Mouse (Mus musculus) cerebellum, postnatal 14 days (tissue): ENCODE measurements around the gene Adk.
A peak's percentile ranks its signal among the peaks of the same experiment; 100 is the strongest.

ENCODE experiments used
- DNase-seq, 2 experiments: peaks; one replicate each; pipeline ENCODE4 v3.0.0; 2021; ENCODE audit warnings: mixed read lengths in 2 of 2

The Adk gene

DNA sequence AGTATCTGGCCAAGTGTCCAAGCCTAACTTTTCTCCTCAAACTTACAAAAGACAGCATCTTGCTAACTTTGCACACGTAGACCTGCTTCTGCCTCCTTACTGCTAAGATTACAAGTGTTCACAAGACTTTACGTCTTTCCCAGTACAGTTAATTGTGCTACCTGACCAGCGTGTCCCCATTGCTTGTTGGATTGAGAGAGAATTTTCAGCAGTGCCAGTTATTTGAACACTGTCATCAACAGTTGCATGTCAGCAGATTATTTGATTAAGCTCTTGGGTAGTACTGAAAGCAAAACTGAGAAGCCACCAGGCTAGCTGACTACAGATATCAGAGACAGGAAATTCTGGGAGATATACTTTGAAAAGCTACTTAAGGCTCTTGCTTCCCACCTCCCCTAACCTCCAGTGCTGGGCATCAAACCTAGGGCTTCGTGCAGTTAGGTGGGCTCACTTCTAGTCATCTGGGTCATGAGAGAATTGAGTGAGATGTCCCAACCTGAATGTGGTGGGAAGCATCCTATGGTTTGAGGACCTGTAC, 50.4 kb downstream of the Adk start:
- no peak for DNase-seq

DNA sequence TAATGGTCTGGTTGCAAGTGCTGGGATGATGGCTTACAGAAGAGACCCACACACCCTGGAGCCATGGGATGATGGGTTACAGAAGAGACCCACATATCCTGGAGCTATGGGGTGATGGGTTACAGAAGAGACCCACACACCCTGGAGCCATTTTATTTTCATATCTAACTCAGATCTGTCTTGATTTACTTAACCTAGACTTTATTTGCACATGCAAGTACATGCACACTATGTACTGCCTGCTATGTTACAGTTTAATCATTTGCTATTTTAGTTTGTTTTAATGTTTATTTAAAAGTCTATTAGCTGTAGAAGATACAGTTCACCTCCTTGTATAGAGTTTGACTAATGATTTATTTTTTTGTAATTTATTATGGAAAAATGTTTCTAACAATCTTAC, 52.7 kb downstream of the Adk start:
- no peak for DNase-seq

DNA sequence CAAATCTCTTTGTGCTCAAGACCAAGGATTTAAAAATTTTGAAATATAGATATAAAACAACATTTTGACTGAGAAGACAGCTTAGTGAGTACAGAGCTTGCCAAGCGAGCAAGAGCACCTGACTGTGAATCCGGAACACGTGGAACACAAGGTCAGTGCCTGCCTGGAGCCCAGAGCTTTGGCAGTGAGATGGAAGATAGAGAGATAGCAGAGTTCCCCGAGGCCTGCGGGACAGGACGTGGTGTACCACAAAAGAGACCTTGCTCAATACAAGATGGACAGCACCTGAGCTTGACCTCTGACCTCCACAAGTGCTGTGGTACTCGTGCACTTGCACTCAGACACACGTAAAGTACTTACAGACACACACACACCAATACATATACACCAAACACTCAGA, 54.2 kb downstream of the Adk start:
- no peak for DNase-seq

DNA sequence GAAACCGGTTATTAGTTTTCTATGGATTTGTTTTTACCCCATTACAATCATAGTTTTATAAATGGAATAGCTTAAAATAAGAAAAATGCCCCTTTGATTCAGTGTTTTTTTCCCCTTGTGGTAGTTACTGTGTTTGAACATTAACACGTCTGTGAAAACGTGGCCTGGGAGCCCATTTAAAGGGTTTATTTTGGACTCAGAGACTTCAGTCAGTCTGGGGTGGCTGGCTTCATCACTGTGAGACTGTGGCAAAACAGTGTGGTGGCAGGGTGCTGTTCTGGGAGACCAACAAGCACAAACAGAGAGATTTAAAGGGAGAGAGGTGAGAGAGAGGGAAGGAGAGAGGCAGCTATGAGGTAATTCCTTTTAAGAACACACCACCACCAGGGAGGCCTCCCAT, 55.2 kb downstream of the Adk start:
- DNase-seq, result no peak

DNA sequence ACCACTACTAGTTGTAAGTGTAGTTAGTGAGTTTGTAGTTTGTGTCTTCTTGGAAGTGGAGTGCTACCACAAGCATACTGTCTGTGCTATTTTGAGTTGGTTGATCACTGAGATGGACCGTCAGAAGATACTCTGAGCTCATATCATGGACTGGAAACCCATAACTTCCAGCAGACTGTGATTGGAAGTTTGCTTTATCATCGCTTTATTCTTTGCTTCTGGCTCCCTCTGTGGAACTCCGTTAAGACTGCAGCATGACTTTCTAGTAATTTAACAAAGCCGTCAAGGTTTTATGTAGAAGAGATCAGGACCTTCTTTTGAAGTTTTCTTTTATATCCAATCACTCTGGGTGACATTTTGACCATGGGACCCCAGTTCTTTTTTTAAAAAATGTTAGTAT, 58.1 kb downstream of the Adk start:
- DNase-seq, result no peak

DNA sequence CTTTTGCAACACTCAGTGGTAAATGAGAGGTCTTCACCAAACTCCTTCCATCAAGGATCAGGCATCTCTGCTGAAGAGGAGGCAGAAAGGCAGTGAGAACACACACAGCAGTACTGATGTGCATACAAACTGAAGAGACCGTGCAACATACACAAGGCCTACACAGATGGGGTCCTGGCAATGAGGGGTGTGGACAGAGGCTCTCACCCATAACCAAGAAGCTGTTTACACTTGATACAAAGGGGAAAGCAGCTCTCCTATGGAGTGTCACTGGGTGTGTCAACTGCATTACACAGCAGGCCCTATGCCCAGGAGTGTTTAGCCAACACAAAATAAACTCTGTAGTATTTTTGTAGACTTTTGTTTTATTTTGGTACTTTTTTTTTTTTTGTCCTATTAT, 59.1 kb downstream of the Adk start:
- DNase-seq, result no peak

DNA sequence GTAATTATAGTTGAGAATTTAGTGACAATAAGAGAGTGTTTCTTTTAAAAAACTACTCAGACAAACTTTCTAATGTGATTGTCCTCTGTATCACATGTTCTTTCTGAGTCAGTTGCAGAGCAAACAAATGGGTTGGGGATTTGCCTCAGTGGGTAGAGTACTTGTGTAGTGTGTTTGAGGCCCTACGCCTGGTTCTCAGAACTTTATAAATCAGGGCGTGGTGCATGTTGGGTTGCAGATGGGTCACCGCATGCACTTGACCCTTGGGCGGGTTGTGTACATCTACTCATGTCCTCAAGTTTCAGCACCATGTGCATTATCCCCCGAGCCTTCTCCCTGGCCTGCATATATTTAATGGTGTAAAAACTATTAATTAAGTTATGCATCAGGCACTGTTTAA, 59.8 kb downstream of the Adk start:
- DNase-seq, result no peak

DNA sequence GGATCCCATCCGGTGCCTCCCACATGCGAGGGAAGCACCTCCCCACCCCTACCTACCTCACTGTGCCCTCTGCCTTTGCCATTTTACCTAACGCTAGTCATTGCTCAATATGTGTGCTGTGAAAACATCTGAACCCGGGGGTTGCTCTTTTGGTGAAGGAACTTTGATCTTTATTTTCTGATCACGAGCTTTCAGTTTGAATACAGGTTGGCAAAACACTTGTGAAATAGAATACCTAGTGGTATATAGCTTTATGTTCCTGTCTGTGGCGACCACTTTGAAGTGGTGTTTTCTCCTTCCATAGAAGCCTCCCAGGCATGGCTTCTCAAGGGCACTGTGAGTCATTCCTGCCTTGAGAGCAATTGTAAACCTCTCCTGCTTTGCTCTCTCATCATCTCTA, 60.4 kb downstream of the Adk start:
- DNase-seq, result no peak

DNA sequence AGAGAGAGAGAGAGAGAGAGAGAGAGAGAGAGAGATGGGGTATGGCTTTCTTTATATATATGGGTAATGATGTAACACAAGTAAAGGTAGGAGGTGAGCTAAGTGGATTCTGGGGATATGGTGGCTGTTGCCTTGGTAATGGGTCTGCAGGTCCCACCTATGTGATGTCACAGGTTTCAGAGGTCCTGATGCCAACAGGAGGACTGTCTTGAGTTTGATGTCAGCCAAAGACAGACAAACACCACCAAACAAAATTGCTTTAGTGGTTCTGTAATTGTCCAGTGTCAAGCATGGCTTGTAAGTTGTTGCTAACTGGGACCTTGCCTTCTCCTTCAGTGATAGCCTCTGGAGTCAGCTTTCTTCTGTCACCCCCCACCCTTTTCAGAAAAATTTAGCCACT, 62.0 kb downstream of the Adk start:
- no peak for DNase-seq

DNA sequence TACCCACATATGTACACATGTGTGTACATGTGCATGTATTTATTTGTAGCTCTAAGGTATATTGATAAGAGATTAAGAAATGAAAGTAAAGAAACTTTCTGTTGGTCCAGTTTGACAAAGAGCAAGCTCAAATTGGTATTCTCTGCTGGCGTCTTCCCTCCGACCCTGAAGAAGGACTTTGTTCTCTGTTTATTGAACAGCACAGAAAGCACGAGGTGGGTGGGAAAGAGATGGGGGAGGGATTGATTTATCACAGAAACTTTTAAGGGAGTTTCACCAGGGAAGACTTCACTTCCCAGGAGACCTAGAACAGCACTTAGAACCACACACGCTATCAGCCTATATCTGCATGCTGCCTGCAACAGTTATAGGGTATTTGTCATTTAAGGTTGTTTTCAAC, 62.9 kb downstream of the Adk start:
- no peak for DNase-seq

DNA sequence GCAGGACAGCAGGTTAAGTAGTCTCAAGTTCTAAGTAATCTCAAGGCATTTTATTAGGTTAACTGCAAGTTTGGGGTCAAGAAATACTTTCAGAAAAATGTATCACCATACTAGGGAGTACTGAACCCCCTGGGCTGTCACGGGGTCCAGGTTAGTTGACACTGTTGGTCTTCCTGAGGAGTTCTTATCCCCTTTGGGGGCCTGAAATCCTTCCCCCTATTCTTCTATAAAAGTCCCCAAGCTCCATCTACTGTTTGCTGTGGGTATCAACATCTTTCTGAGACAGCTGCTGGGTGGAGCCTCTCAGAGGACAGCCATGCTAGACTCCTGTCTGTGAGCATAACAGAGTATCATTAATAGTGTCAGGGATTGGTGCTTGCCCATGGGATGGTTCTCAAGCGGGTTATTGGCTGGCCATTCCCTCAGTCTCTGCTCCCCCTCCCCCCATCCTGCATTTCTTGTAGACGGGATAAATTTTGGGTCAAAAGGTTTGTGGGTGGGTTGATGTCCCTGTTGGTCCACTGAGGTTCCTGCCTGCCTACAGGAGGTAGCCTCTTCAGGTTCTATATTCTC, 63.6 kb downstream of the Adk start:
- DNase-seq, result peak; percentile 16 to 21

DNA sequence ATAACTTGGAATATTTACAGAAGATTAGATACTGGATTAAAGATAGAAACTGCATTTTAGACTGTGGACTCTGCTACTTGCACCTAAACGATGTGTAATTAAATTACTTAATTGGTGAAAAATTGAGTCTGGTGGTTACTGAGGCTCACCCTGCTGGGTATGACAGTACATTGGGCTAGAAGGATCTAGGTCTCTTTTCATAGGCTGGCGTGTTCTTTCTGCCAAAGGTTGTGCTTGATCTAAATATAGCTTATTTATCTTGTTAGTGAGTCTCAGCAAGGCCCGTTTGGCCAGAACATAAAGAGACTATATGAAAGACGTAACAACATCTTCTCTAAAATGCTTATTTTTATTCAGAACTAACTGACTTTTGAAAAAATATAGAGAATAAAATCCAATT, 65.7 kb downstream of the Adk start:
- no peak for DNase-seq

DNA sequence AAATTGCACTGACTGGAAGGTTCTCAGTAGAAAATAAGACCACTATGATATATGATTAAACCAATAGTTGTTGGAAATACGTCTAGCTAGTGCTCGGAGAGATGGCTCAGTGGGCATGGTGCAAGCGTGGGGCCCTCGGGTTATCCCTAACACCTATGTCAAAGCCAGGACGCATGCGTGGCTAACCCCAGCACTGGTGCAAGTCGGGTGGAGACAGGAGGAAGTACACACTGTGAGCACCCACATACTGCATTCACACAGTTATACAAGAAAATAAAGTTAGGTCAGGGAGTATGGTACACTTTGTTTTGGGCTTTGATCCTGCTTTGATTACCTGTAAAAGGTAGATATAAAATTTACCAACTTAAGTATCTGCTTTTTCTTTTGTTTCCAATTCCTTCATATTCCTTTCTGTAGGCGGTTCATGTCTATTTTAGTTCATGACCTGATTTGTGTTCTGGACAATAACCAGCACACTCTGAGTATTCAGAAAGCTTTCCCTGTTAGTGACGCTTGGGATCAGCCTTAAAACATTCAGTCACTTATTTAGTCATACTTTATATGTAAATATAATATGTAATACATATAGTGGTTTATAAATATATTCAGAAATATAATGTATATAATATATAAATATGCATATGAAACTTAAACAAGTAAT, 67.4 kb downstream of the Adk start:
- no peak for DNase-seq

DNA sequence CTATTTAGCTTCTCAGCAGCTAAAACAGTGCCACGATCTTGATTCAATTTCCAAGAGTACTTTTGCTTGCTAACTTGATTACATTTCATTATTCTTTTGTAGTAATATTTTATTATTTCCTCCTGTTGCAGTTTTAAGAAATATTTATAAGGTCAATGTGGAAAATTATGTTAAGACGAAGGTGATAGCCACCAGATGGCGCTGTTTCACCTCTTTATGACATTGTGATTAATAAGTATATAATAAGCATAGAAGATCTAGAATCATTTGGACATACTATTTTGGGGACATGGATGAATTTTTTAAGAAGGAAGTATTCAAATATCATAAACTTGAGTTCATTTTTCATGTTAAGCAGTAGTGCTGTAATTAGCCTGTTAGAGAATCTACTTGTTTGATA, 68.1 kb downstream of the Adk start:
- DNase-seq, result peak; percentile 76 to 82

DNA sequence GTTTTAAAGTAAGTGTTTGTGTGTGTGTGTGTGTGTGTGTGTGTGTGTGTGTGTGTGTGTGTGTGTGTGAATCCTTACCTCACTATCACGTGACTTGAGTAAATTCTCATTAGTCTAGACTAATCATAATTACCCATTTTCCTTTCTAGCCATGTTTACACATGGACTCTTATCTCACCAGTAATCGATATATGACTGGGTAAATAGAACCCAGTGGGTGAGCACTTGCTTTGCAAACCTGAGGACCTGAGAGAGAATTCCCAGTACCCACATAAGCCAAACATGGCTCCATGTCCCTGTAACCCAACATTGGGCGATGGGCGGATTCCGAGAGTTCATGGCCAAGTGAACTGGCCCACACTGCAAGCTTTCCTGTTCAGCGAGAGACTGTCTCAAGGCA, 74.8 kb downstream of the Adk start:
- DNase-seq, result no peak

DNA sequence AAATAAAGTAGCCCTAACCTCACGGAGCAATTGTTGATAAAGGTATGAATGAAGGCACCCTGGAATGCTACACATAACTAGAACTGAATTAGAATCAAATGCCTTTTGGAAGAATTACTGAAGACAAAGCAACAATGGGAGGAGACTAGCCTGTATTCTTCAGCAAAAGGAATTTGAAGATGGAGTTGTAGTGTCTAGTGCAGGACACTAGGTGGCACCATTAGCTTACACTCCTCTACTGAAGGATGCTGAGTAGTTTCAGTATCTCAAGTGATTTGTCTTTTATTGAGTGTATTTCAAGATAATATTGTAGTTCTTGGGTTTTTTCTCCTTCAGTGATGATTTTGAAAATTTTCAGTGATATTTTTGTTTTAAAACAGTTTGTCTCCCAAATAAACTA, 84.5 kb downstream of the Adk start:
- DNase-seq, result peak; percentile 83 to 84

DNA sequence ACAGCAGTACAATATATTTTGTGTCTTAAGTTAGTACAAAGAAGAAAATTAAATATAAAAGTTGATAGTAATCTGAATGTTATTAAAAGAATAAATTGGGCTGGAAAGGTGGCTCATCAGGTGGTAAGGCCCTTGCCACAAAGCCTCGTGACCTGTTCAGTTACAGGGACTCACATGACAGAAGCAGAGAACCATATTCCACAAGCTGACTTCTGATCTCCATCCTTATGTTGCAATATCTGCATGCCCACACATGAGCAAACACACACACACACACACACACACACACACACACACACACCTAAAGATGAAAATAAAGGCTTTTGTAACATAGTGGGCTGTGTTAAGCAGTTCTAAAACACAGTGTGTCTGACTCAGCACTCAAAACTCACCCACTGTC, 90.2 kb downstream of the Adk start:
- no peak for DNase-seq

DNA sequence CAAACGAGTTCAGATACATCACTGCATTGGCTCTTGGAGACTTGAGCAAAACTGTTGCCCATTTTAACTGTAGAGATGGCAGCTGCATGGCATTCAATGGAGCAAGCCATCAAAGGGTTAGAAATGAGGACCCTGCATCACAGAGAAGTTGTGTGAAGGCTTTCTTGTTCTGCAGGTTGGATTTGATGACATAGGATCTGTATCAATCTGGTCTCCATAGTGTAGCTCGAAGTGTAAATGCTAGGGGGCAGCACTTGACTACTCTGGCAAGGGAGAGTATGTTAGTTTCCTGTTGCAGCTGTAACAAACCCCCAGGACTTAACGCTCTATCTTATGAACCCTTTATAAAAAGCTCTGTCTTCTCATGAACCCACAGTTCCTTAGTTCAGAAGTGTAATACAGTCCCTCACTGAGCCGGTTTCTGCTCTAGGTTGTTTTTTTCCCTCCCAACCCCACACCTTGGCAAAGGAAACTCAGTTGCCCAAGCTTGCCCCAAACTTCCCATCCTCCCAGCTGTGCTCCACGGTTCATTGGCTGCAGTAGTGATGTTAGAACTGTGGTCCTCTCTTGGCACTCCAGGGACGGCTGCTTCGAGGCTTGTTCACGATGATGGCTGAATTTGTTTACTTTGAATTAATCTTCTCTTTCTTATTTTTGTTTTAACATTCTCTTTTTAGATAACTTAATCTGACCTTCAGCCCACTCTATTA, 91.2 kb downstream of the Adk start:
- peak; percentile 36 to 55 for DNase-seq

DNA sequence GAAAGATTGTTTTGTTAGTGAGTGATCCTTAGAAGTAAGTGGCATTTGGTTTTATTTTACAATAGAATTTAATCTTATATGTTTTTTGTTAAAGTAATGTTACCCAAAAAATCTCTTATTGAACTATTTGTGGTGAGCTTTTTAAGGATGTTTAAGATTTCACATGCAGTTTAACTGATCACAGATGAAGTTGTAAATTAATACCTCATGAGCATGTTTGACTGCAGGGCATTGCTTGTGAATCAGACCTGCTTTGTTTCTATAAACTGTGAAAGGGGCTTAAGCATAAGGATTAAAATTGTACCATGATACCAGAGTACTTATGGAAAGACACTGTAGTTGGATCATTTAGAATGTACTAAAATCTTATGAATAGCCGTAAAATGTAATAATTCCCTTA, 94.8 kb downstream of the Adk start:
- DNase-seq, result no peak

DNA sequence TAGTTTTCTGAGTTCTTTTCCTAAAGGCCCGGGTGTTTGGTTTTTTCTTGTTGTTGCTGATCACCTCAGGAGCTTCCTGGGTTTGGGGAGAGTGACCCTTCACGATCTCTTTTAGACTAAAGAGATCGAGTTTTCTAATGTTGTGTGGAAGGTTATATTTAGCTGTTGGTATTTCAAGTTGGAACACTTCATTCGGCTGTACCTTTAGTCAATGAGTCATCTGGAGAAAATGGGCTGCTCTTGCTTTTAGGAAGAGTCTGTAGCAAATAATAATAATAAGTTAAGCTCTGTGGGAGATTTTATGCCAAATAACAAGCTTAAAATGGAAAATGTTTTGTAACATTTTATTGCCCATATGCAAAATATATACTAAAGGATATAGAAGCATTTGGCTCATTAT, 97.9 kb downstream of the Adk start:
- no peak for DNase-seq

DNA sequence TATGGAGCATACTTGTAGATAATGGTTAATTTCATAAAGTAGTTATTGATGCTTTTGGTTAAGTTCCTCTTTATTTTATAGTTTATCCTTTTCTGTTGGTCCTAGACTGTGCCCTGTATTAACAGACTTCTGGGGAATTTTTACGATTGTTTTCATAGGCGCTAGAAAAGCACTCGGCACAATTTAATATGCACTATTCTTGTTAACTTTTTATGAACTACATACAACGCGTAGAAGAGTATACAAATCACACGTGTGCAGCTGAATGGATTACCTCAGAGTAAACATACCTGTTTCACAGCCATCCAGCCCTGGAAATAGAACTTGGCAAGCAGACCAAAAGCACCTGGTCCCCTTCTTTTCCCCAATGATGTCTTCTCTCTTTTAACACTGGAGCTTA, 99.7 kb downstream of the Adk start:
- DNase-seq, result no peak

DNA sequence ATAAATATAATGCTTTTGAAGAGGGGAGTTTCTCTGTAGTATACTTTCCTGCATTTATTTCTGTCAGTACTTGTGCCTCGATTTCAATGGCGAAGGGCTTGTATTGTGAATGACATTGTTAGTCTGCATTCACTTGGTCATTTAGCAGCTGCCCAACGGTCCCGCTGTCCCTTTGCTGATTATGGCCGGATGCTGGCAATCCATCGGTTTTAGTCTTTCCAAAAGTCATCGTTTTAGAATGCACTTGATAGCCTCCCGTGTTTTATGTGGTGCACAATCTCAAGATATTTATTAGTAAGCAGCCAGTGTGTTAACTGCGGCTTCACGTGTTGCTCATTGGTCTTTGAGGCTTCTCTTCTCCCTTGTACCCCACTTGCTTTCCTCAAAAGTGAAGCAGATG, 113.3 kb downstream of the Adk start:
- no peak for DNase-seq

DNA sequence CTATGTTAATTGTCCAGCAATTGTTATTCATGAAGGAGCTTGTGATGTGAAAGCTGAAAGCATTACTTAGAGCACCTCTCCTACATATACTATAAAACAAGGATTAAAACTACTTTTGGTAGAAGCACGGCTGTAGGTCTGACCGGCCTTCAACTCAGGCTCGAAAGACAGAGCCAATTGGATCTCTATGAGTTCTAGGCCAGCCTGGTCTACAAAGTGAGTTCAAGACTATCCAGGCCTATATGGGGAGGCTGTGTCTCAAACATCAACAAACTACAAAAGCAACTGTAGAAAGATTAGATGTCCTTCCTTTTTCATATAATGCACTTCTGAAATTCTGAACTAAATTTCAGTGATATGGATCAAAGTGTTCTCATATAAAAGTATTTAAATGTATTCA, 113.7 kb downstream of the Adk start:
- no peak for DNase-seq

DNA sequence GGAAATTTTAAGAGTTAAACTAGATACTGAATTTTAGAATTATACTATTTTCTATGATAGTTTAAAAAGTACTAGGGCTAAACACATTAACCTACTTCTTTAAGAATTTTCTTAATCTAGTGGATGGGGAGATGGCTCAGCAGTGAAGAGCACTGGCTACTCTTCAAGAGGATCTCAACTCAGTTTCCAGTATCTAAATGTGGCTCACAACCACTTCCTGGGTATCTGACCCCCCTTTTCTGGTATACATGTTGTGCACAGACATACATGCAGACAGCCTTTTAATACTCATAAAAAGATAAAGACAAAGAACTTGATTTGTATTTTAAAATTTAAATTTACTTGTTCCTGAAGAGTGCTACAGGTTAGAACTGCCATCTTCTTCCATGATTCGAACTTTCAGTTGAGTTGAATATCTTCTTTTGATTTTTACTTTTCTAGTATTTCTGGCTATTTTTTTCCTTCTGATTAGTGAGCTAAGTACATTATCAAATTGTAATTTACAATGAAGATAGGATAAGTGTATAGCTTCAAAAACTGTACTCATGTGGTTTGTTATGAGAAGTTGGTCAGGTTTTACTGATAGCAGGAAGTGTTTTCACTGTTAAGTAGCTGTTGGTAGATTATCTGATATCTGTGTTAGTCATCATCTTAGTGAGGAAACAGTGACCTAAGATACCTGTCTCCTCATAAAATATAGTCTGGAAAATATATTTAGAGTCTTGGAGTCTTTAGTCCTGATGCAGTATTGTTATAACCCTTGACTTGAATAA, 121.8 kb downstream of the Adk start:
- no peak for DNase-seq
